Mouse (Mus musculus): ENCODE measurements at regions not wholly inside any gene's neighbourhood (a gene's known extent, or its start where the extent isn't known, plus 50 kb on each side); places are given as distances from the start of the nearest gene placed in this dataset.

GRCm38 (mm10) chr7:117161193-117161908 is 219.4 kb upstream of the Xylt1 start:
- TF ChIP-seq POLR2A (IDR thresholded peaks at IDR 0.05; ENCODE audit: borderline replicate concordance, control insufficient read depth, low read depth, low read length) (no peak), CTCF (IDR thresholded peaks at IDR 0.05; ENCODE audit: control insufficient read depth, insufficient read depth, low read length) (no peak)
